Mouse (Mus musculus): ENCODE measurements around the gene Tesmin. TPM values are rescaled to one million over a fixed set of nuclear protein-coding genes. Genes with fewer than 3 reads are reported as not detected.

Tesmin gene
- polyA plus RNA-seq, 1 experiment from 2014 or later: 0.51 TPM

GRCm38 (mm10) chr19:3431969-3432368 lies 43.3 kb downstream of the Tesmin start:
- no peak for ATAC-seq (ENCODE audit: low read depth)
- Histone ChIP-seq H3K9ac (ENCODE audit: low read length) (no peak overlapping the region), H3K4me3 (ENCODE audit: low read length) (no peak overlapping the region), H3K4me2 (ENCODE audit: low read depth, low read length) (no peak overlapping the region), H3K36me3 (ENCODE audit: control insufficient read depth, insufficient read depth, low read length) (no peaks in the 10 kb centered on the region), H3K4me1 (replicated peaks; ENCODE audit: control insufficient read depth, insufficient read depth, low read length) (no peaks in the 10 kb centered on the region), H3K9me3 (ENCODE audit: control insufficient read depth, low read length) (no peaks in the 10 kb centered on the region), H3K27me3 (ENCODE audit: control insufficient read depth, insufficient read depth, low read depth, low read length) (no peaks in the 10 kb centered on the region), H3K27ac (ENCODE audit: low read length) (no peak overlapping the region)
- 75% methylated on average over 2 of the region's 2 CpGs for WGBS

GRCm38 (mm10) chr19:3434124-3434523 lies 45.5 kb downstream of the Tesmin start:
- WGBS: 40% methylated on average over 4 of the region's 4 CpGs

GRCm38 (mm10) chr19:3434641-3435040 lies 46.0 kb downstream of the Tesmin start:
- H3K4me2 ChIP-seq (ENCODE audit: low read depth, low read length): no peak overlapping the region
- WGBS: 50% methylated on average over 4 of the region's 4 CpGs
- no peak for ATAC-seq (ENCODE audit: low read depth)
- H3K9ac ChIP-seq (ENCODE audit: low read length): no peak overlapping the region
- H3K27ac ChIP-seq (ENCODE audit: low read length): no peak overlapping the region
- H3K9me3 ChIP-seq (ENCODE audit: control insufficient read depth, low read length): no peaks in the 10 kb centered on the region
- no peaks in the 10 kb centered on the region for H3K4me1 ChIP-seq (replicated peaks; ENCODE audit: control insufficient read depth, insufficient read depth, low read length)
- H3K27me3 ChIP-seq (ENCODE audit: control insufficient read depth, insufficient read depth, low read depth, low read length): no peaks in the 10 kb centered on the region
- H3K36me3 ChIP-seq (ENCODE audit: control insufficient read depth, insufficient read depth, low read length): no peaks in the 10 kb centered on the region
- no peak overlapping the region for H3K4me3 ChIP-seq (ENCODE audit: low read length)

More at GRCm38 (mm10) chr19:3434124-3434523, 45.5 kb downstream of the Tesmin start:
- Histone ChIP-seq H3K9me3 (ENCODE audit: control insufficient read depth, low read length) (no peaks in the 10 kb centered on the region), H3K4me1 (replicated peaks; ENCODE audit: control insufficient read depth, insufficient read depth, low read length) (no peaks in the 10 kb centered on the region), H3K27ac (ENCODE audit: low read length) (no peak overlapping the region), H3K27me3 (ENCODE audit: control insufficient read depth, insufficient read depth, low read depth, low read length) (no peaks in the 10 kb centered on the region), H3K4me2 (ENCODE audit: low read depth, low read length) (no peak overlapping the region), H3K4me3 (ENCODE audit: low read length) (no peak overlapping the region), H3K36me3 (ENCODE audit: control insufficient read depth, insufficient read depth, low read length) (no peaks in the 10 kb centered on the region), H3K9ac (ENCODE audit: low read length) (no peak overlapping the region)
- ATAC-seq (ENCODE audit: low read depth): no peak

- Histone ChIP-seq H3K36me3 (ENCODE audit: control insufficient read depth, insufficient read depth, low read length) (no peaks in the 10 kb centered on the region), H3K4me3 (ENCODE audit: low read length) (no peak overlapping the region), H3K9me3 (ENCODE audit: control insufficient read depth, low read length) (no peaks in the 10 kb centered on the region), H3K4me2 (ENCODE audit: low read depth, low read length) (no peak overlapping the region), H3K27ac (ENCODE audit: low read length) (no peak overlapping the region), H3K9ac (ENCODE audit: low read length) (no peak overlapping the region), H3K4me1 (replicated peaks; ENCODE audit: control insufficient read depth, insufficient read depth, low read length) (no peaks in the 10 kb centered on the region), H3K27me3 (ENCODE audit: control insufficient read depth, insufficient read depth, low read depth, low read length) (no peaks in the 10 kb centered on the region)
- ATAC-seq (ENCODE audit: low read depth): no peak
- 56% methylated on average over 3 of the region's 3 CpGs for WGBS
These were observed 47.2 kb downstream of the Tesmin start for GRCm38 (mm10) chr19:3435824-3436223.

- 49% methylated on average over 9 of the region's 9 CpGs for WGBS
- no peak overlapping the region for H3K4me2 ChIP-seq (ENCODE audit: low read depth, low read length)
- ATAC-seq (ENCODE audit: low read depth): no peak
- H3K9ac ChIP-seq (ENCODE audit: low read length): no peak overlapping the region
- no peaks in the 10 kb centered on the region for H3K9me3 ChIP-seq (ENCODE audit: control insufficient read depth, low read length)
- no peaks in the 10 kb centered on the region for H3K36me3 ChIP-seq (ENCODE audit: control insufficient read depth, insufficient read depth, low read length)
- H3K4me1 ChIP-seq (replicated peaks; ENCODE audit: control insufficient read depth, insufficient read depth, low read length): no peaks in the 10 kb centered on the region
- no peak overlapping the region for H3K4me3 ChIP-seq (ENCODE audit: low read length)
- no peaks in the 10 kb centered on the region for H3K27me3 ChIP-seq (ENCODE audit: control insufficient read depth, insufficient read depth, low read depth, low read length)
- H3K27ac ChIP-seq (ENCODE audit: low read length): no peak overlapping the region
These were observed 48.2 kb downstream of the Tesmin start for GRCm38 (mm10) chr19:3436840-3437239.

- no peak overlapping the region for H3K4me3 ChIP-seq (ENCODE audit: low read length)
- no peak for ATAC-seq (ENCODE audit: low read depth)
- no peaks in the 10 kb centered on the region for H3K36me3 ChIP-seq (ENCODE audit: control insufficient read depth, insufficient read depth, low read length)
- no peaks in the 10 kb centered on the region for H3K27me3 ChIP-seq (ENCODE audit: control insufficient read depth, insufficient read depth, low read depth, low read length)
- no peak overlapping the region for H3K27ac ChIP-seq (ENCODE audit: low read length)
- H3K9me3 ChIP-seq (ENCODE audit: control insufficient read depth, low read length): no peaks in the 10 kb centered on the region
- no peak overlapping the region for H3K4me2 ChIP-seq (ENCODE audit: low read depth, low read length)
- WGBS: 48% methylated on average over 5 of the region's 5 CpGs
- H3K4me1 ChIP-seq (replicated peaks; ENCODE audit: control insufficient read depth, insufficient read depth, low read length): no peaks in the 10 kb centered on the region
- no peak overlapping the region for H3K9ac ChIP-seq (ENCODE audit: low read length)
These were observed 49.3 kb downstream of the Tesmin start for GRCm38 (mm10) chr19:3437980-3438379.

- no peaks in the 10 kb centered on the region for H3K27me3 ChIP-seq (ENCODE audit: control insufficient read depth, insufficient read depth, low read depth, low read length)
- no peak for ATAC-seq (ENCODE audit: low read depth)
- no peak overlapping the region for H3K4me2 ChIP-seq (ENCODE audit: low read depth, low read length)
- H3K36me3 ChIP-seq (ENCODE audit: control insufficient read depth, insufficient read depth, low read length): no peaks in the 10 kb centered on the region
- H3K4me1 ChIP-seq (replicated peaks; ENCODE audit: control insufficient read depth, insufficient read depth, low read length): no peaks in the 10 kb centered on the region
- no peaks in the 10 kb centered on the region for H3K9me3 ChIP-seq (ENCODE audit: control insufficient read depth, low read length)
- no peak overlapping the region for H3K9ac ChIP-seq (ENCODE audit: low read length)
- H3K27ac ChIP-seq (ENCODE audit: low read length): no peak overlapping the region
- no peak overlapping the region for H3K4me3 ChIP-seq (ENCODE audit: low read length)
- 71% methylated on average over 5 of the region's 5 CpGs for WGBS
These were observed 52.0 kb downstream of the Tesmin start for GRCm38 (mm10) chr19:3440667-3441066.

GRCm38 (mm10) chr19:3441092-3441491 lies 52.4 kb downstream of the Tesmin start:
- ATAC-seq (ENCODE audit: low read depth): no peak
- WGBS: 69% methylated on average over 10 of the region's 10 CpGs
- no peaks in the 10 kb centered on the region for H3K4me1 ChIP-seq (replicated peaks; ENCODE audit: control insufficient read depth, insufficient read depth, low read length)

GRCm38 (mm10) chr19:3447348-3447747 lies 58.7 kb downstream of the Tesmin start:
- no peak overlapping the region for H3K4me2 ChIP-seq (ENCODE audit: low read depth, low read length)
- H3K27ac ChIP-seq (ENCODE audit: low read length): no peak overlapping the region
- no peaks in the 10 kb centered on the region for H3K9me3 ChIP-seq (ENCODE audit: control insufficient read depth, low read length)
- 65% methylated on average over 3 of the region's 3 CpGs for WGBS
- no peaks in the 10 kb centered on the region for H3K4me1 ChIP-seq (replicated peaks; ENCODE audit: control insufficient read depth, insufficient read depth, low read length)
- H3K27me3 ChIP-seq (ENCODE audit: control insufficient read depth, insufficient read depth, low read depth, low read length): no peaks in the 10 kb centered on the region
- no peak overlapping the region for H3K9ac ChIP-seq (ENCODE audit: low read length)
- ATAC-seq (ENCODE audit: low read depth): no peak
- no peaks in the 10 kb centered on the region for H3K36me3 ChIP-seq (ENCODE audit: control insufficient read depth, insufficient read depth, low read length)
- no peak overlapping the region for H3K4me3 ChIP-seq (ENCODE audit: low read length)

More at GRCm38 (mm10) chr19:3441092-3441491, 52.4 kb downstream of the Tesmin start:
- H3K27ac ChIP-seq (ENCODE audit: low read length): no peak overlapping the region
- H3K4me2 ChIP-seq (ENCODE audit: low read depth, low read length): no peak overlapping the region
- H3K27me3 ChIP-seq (ENCODE audit: control insufficient read depth, insufficient read depth, low read depth, low read length): no peaks in the 10 kb centered on the region
- H3K9ac ChIP-seq (ENCODE audit: low read length): no peak overlapping the region
- H3K9me3 ChIP-seq (ENCODE audit: control insufficient read depth, low read length): no peaks in the 10 kb centered on the region
- H3K4me3 ChIP-seq (ENCODE audit: low read length): no peak overlapping the region
- no peaks in the 10 kb centered on the region for H3K36me3 ChIP-seq (ENCODE audit: control insufficient read depth, insufficient read depth, low read length)

- ATAC-seq (ENCODE audit: low read depth): no peak
- no peak overlapping the region for H3K4me2 ChIP-seq (ENCODE audit: low read depth, low read length)
- H3K9ac ChIP-seq (ENCODE audit: low read length): no peak overlapping the region
- H3K36me3 ChIP-seq (ENCODE audit: control insufficient read depth, insufficient read depth, low read length): peaks cover 3% of the 10 kb centered on the region; the same call in 1 of the 2 replicates
- no peaks in the 10 kb centered on the region for H3K27me3 ChIP-seq (ENCODE audit: control insufficient read depth, insufficient read depth, low read depth, low read length)
- H3K4me1 ChIP-seq (replicated peaks; ENCODE audit: control insufficient read depth, insufficient read depth, low read length): no peaks in the 10 kb centered on the region
- H3K4me3 ChIP-seq (ENCODE audit: low read length): no peak overlapping the region
- WGBS: 47% methylated on average over 3 of the region's 3 CpGs
- H3K9me3 ChIP-seq (ENCODE audit: control insufficient read depth, low read length): no peaks in the 10 kb centered on the region
- H3K27ac ChIP-seq (ENCODE audit: low read length): peak overlapping the region; percentile 10; the same call in 1 of the 2 replicates
These were observed 60.6 kb downstream of the Tesmin start for GRCm38 (mm10) chr19:3449248-3449647.

Data from lung, embryonic 16.5 days (tissue).